Mouse (Mus musculus): ENCODE measurements around the gene Gzmm. TPM values are rescaled to one million over a fixed set of nuclear protein-coding genes. Genes with fewer than 3 reads are reported as not detected.

Gene Gzmm
- polyA plus RNA-seq (2021; fragmentation: Nextera tagmentation) = 0.60 and 4.2 TPM in 2 replicates
- long read RNA-seq, experiment 1, partial matches to known transcripts = 1 of 3 reads
- long read RNA-seq, experiment 1, other reads (novel, unspliced or antisense) = 2 of 3 reads
- long read RNA-seq, experiment 2 = 0 reads

GRCm38 (mm10) chr10:79688720-79689119 is at the start of gene Gzmm:
Gzmm (plus strand) TSS chr10:79689020.

GRCm38 (mm10) chr10:79645711-79646110 is 43.1 kb upstream of the Gzmm start, which contains the start of gene Odf3l2:
Odf3l2 (minus strand) TSS chr10:79645738.

GRCm38 (mm10) chr10:79664131-79664665 is 24.6 kb upstream of the Gzmm start, which contains the start of gene Madcam1:
Madcam1 (plus strand) TSS chr10:79664559.

DNA sequence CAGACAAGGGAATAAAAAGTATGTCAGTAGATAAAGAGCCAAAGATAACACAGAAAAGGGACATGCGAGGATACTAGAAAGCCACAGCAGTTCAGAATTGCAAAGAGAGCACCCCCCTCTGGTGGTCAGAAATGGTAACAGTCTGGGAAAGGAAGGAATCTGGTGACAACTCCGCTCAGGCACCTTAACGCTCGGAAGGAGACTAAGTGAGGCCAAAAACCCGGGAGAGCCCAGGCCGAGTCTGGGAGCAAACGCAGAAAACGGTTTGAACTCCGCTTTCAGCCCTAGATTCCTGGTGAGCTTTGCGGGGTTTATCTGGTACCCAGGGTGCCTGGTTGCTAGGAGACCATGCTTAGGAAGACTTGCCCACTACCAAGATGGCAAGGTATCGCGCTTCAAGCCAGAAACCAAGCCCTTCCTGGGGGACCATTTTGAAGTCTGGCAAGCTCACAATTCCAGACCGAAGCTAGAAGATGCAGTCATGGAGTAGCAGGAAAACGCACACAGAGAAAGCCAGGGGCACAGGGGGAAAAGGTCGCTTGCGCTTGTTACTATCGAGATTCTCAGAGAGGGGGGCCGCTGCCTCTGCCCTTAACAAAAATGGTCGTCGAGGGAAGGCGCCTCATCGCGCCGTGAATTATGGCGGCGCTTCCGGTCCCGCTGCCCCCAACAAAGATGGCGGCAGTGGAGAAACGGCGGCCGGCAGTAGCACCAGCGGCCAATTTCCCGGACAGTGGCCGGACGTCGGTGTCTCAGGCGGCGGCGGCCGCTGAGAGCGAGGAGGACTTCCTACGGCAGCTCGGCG is 19.8 kb upstream of the Gzmm start, which contains the start of gene Tpgs1:
Gene Tpgs1 (plus strand): TSS at position 599 of the 805 bp plus-strand sequence.

GRCm38 (mm10) chr10:79681591-79682245 is 7.1 kb upstream of the Gzmm start, which contains the start of gene Cdc34:
Cdc34 (plus strand) TSS chr10:79682195.

DNA sequence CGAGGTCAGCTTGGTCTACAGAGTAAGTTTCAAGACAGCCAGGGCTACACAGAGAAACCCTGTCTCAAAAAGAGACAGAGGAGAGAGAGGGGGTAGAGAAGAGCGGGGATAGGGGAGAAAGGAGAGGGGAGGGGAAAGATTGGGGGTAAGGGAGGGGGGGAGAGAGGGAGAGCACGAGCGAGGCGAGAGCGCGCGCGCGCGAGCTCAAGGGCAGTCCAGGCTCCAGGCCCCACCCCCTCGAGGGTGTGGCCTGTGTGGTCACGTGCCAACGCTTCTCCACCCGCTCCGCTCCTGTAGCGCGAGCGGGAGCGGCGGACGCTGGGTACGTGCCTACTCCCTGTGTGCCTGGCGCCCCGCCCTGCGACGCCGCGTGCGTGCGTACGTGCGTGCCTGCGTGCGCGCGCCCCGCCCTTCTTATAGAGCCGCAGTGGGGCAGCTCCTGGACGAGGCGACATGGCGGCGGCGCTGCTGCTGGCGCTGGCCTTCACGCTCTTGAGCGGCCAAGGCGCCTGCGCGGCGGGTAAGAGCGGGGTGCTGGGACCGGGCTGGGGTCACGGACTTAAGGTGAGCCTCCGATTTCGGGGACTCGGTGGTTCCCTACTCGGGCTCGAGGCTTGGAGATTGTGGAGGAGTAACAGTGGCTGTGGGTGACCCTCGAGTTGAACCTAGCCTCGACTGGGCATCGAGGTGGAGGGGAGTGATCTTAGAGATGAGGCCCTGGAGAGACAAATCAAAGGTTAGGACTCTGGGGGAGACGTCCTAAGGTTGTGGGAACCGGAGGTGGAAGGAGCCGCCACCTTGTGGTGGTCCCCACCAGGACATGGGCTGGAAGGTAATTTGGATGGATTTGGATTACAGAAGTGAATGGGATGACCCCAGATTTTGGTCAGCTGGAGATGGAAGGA is 15.5 kb downstream of the Gzmm start, which contains the start of gene Bsg:
Gene Bsg (plus strand): TSS at position 427 of the 905 bp plus-strand sequence.

GRCm38 (mm10) chr10:79716254-79716987 is 27.6 kb downstream of the Gzmm start, which contains the start of gene Hcn2:
Hcn2 (plus strand) TSS chr10:79716634.

Other genes with a start within 250 kb of the Gzmm start
- gene Vmn2r83, start 220.3 kb upstream of the Gzmm start, polyA plus RNA-seq (2021; fragmentation: Nextera tagmentation) = not detected in 2 replicates
- 9.8 and 11.2 TPM in 2 replicates for gene Plpp2, start 155.2 kb upstream of the Gzmm start, polyA plus RNA-seq (2021; fragmentation: Nextera tagmentation)
- 21.2 and 25.3 TPM in 2 replicates for gene Mier2, start 133.8 kb upstream of the Gzmm start, polyA plus RNA-seq (2021; fragmentation: Nextera tagmentation)
- 0.51 and 1.1 TPM in 2 replicates for gene Theg, start 101.7 kb upstream of the Gzmm start, polyA plus RNA-seq (2021; fragmentation: Nextera tagmentation)
- gene C2cd4c, start 75.0 kb upstream of the Gzmm start, polyA plus RNA-seq (2021; fragmentation: Nextera tagmentation) = 0.78 and 0.80 TPM in 2 replicates
- gene Shc2, start 51.1 kb upstream of the Gzmm start, polyA plus RNA-seq (2021; fragmentation: Nextera tagmentation) = 2.2 and 2.3 TPM in 2 replicates
- gene Odf3l2, start 43.3 kb upstream of the Gzmm start, polyA plus RNA-seq (2021; fragmentation: Nextera tagmentation) = 0.15 and 0.30 TPM in 2 replicates
- gene Madcam1, start 24.5 kb upstream of the Gzmm start, polyA plus RNA-seq (2021; fragmentation: Nextera tagmentation) = not detected in 2 replicates
- gene Tpgs1, start 19.7 kb upstream of the Gzmm start, polyA plus RNA-seq (2021; fragmentation: Nextera tagmentation) = 151 and 171 TPM in 2 replicates
- 14.9 TPM in 2 replicates for gene Cdc34, start 6.8 kb upstream of the Gzmm start, polyA plus RNA-seq (2021; fragmentation: Nextera tagmentation)
- 1,334 and 1,835 TPM in 2 replicates for gene Bsg, start 15.5 kb downstream of the Gzmm start, polyA plus RNA-seq (2021; fragmentation: Nextera tagmentation)
- 3.3 and 4.4 TPM in 2 replicates for gene Hcn2, start 27.6 kb downstream of the Gzmm start, polyA plus RNA-seq (2021; fragmentation: Nextera tagmentation)
- 15.8 and 20.0 TPM in 2 replicates for gene Polrmt, start 57.6 kb downstream of the Gzmm start, polyA plus RNA-seq (2021; fragmentation: Nextera tagmentation)
- gene Fgf22, start 66.1 kb downstream of the Gzmm start, polyA plus RNA-seq (2021; fragmentation: Nextera tagmentation) = 1.9 and 3.3 TPM in 2 replicates
- gene Rnf126, start 77.9 kb downstream of the Gzmm start, polyA plus RNA-seq (2021; fragmentation: Nextera tagmentation) = 7.6 and 10.5 TPM in 2 replicates
- gene Fstl3, start 88.3 kb downstream of the Gzmm start, polyA plus RNA-seq (2021; fragmentation: Nextera tagmentation) = 0.79 and 0.89 TPM in 2 replicates
- 1.3 and 1.7 TPM in 2 replicates for gene Prss57, start 101.9 kb downstream of the Gzmm start, polyA plus RNA-seq (2021; fragmentation: Nextera tagmentation)
- 67.9 and 93.7 TPM in 2 replicates for gene Palm, start 104.6 kb downstream of the Gzmm start, polyA plus RNA-seq (2021; fragmentation: Nextera tagmentation)
- 0.15 and 0.28 TPM in 2 replicates for gene Misp, start 132.0 kb downstream of the Gzmm start, polyA plus RNA-seq (2021; fragmentation: Nextera tagmentation)
- 17.4 and 20.4 TPM in 2 replicates for gene Ptbp1, start 165.4 kb downstream of the Gzmm start, polyA plus RNA-seq (2021; fragmentation: Nextera tagmentation)
- gene Prtn3, start 185.5 kb downstream of the Gzmm start, polyA plus RNA-seq (2021; fragmentation: Nextera tagmentation) = 4.5 and 6.4 TPM in 2 replicates
- gene Plppr3, start 185.6 kb downstream of the Gzmm start, polyA plus RNA-seq (2021; fragmentation: Nextera tagmentation) = 35.4 and 44.1 TPM in 2 replicates
- not detected in 2 replicates for gene Elane, start 197.2 kb downstream of the Gzmm start, polyA plus RNA-seq (2021; fragmentation: Nextera tagmentation)
- not detected in 2 replicates for gene Cfd, start 201.8 kb downstream of the Gzmm start, polyA plus RNA-seq (2021; fragmentation: Nextera tagmentation)
- 44.2 and 50.2 TPM in 2 replicates for gene Med16, start 219.9 kb downstream of the Gzmm start, polyA plus RNA-seq (2021; fragmentation: Nextera tagmentation)
- gene Gm26602, start 221.8 kb downstream of the Gzmm start, polyA plus RNA-seq (2021; fragmentation: Nextera tagmentation) = not detected in 2 replicates
- gene Kiss1r, start 228.0 kb downstream of the Gzmm start, polyA plus RNA-seq (2021; fragmentation: Nextera tagmentation) = 4.1 and 4.4 TPM in 2 replicates
- gene R3hdm4, start 232.2 kb downstream of the Gzmm start, polyA plus RNA-seq (2021; fragmentation: Nextera tagmentation) = 232 and 239 TPM in 2 replicates
- 0.87 and 1.7 TPM in 2 replicates for gene Arid3a, start 238.0 kb downstream of the Gzmm start, polyA plus RNA-seq (2021; fragmentation: Nextera tagmentation)